Mouse (Mus musculus) duodenum, adult 2 months (tissue): Measurements from ENCODE around the gene Slc7a11. TPM values are rescaled to one million over a fixed set of nuclear protein-coding genes. Genes with fewer than 3 reads are reported as not detected.

Experiments
- polyA plus RNA-seq: library from polyadenylated mRNA; depleted of rRNA; stranded (reverse); fragments of >200 nt; gene quantifications from 2 replicates; pipeline ENCODE4 v1.2.3, GENCODE M21; 2012; ENCODE audit warnings: low replicate concordance; rRNA removed

Slc7a11 gene
- 0.06 and 0.08 TPM in 2 replicates for polyA plus RNA-seq

DNA sequence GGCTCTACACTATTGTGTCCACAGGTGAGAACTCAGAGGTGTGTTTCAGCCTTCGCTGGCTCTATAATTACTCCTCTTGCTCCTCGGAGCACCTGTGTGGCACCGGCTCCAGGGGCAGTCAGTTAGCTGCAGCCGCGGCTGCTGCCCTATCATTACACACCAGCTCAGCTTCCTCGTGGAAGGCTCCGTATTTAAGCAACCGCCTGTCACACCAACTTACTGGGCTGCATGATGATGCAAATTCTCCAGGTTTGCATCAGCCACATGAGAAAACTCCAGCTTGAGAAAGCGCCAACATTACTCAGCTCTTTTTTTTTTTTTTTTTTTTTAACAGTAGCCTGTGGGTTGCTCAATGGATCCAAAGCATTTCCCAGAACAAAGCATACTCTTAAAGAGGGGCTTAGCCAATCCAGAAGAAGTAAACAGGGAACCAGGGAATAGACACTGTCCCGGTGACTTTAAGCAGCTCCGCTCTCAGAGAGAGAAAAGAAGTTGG is at the start of gene Slc7a11:
TSS of gene Slc7a11 (minus strand) at position 194 of the 496 bp plus-strand sequence.

